Mouse (Mus musculus): ENCODE measurements around the gene Acadsb. TPM values are rescaled to one million over a fixed set of nuclear protein-coding genes. Genes with fewer than 3 reads are reported as not detected.
"Not testable (repeated sequence)": the region's sequence is repeated elsewhere in the genome, so short reads cannot be mapped to it uniquely, and the experiment has no call there.

The Acadsb gene
- polyA plus RNA-seq (2015; fragmentation: Nextera tagmentation; extraction: Ambion mirVana), result 86.1 and 89.4 TPM in 2 replicates

GRCm38 (mm10) chr7:131410416-131411058 is at the start of gene Acadsb, which contains the start of gene Ikzf5:
TSS of gene Acadsb (plus strand) at chr7:131410601.
TSS of gene Ikzf5 (minus strand) at chr7:131410521.
- peak; percentile 99 for ATAC-seq
- peak within 1 kb of the TSS; percentile 81 for H3K4me2 ChIP-seq
- H3K27me3 ChIP-seq, result no peaks in the 10 kb centered on the region
- H3K9ac ChIP-seq, result peak within 1 kb of the TSS; percentile 97
- 0% methylated on average over 42 of the region's 42 CpGs for WGBS
- peaks cover 27% of the 10 kb centered on the region for H3K4me1 ChIP-seq
- H3K4me3 ChIP-seq, result peak within 1 kb of the TSS; percentile 79
- H3K27ac ChIP-seq, result peak within 1 kb of the TSS; percentile 70
- H3K36me3 ChIP-seq (ENCODE audit: poor library complexity, severe bottlenecking), result no peaks in the 10 kb centered on the region
- H3K9me3 ChIP-seq (replicated peaks), result no peaks in the 10 kb centered on the region

GRCm38 (mm10) chr7:131362269-131362614 is 48.2 kb upstream of the Acadsb start:
- under 1% methylated on average over 35 of the region's 35 CpGs for WGBS
- H3K9ac ChIP-seq, result peak overlapping the region; percentile 91
- peak overlapping the region; percentile 88 for H3K4me2 ChIP-seq
- H3K4me3 ChIP-seq, result peak overlapping the region; percentile 79
- peaks cover 17% of the 10 kb centered on the region for H3K36me3 ChIP-seq (ENCODE audit: poor library complexity, severe bottlenecking)
- peak; percentile 85 for ATAC-seq
- peaks cover 19% of the 10 kb centered on the region for H3K4me1 ChIP-seq
- H3K9me3 ChIP-seq (replicated peaks), result no peaks in the 10 kb centered on the region
- peak overlapping the region; percentile 83 for H3K27ac ChIP-seq
- peaks cover 10% of the 10 kb centered on the region; the same call in 1 of the 2 replicates for H3K27me3 ChIP-seq

- peak within 1 kb of the TSS; percentile 91 for H3K9ac ChIP-seq
- peak within 1 kb of the TSS; percentile 79 for H3K4me3 ChIP-seq
- H3K27me3 ChIP-seq, result peaks cover 10% of the 10 kb centered on the region; the same call in 1 of the 2 replicates
- no peaks in the 10 kb centered on the region for H3K9me3 ChIP-seq (replicated peaks)
- WGBS, result under 1% methylated on average over 55 of the region's 55 CpGs
- peaks cover 12% of the 10 kb centered on the region for H3K36me3 ChIP-seq (ENCODE audit: poor library complexity, severe bottlenecking)
- peak; percentile 99 for ATAC-seq
- H3K4me2 ChIP-seq, result peak within 1 kb of the TSS; percentile 88
- H3K27ac ChIP-seq, result peak within 1 kb of the TSS; percentile 83
- peaks cover 19% of the 10 kb centered on the region for H3K4me1 ChIP-seq
These were observed 47.6 kb upstream of the Acadsb start, which contains the start of gene 2310057M21Rik for GRCm38 (mm10) chr7:131362615-131363300. TSS of gene 2310057M21Rik (minus strand) at chr7:131362759.

- WGBS, result 95% methylated on average over 8 of the region's 8 CpGs
- H3K27ac ChIP-seq, result no peak overlapping the region
- no peaks in the 10 kb centered on the region for H3K9me3 ChIP-seq (replicated peaks)
- H3K4me3 ChIP-seq, result no peak overlapping the region
- no peak overlapping the region for H3K9ac ChIP-seq
- H3K36me3 ChIP-seq (ENCODE audit: poor library complexity, severe bottlenecking), result no peaks in the 10 kb centered on the region
- H3K4me1 ChIP-seq, result peaks cover 19% of the 10 kb centered on the region
- no peak overlapping the region for H3K4me2 ChIP-seq
- peaks cover 10% of the 10 kb centered on the region; the same call in 1 of the 2 replicates for H3K27me3 ChIP-seq
- ATAC-seq, result no peak
These were observed 46.3 kb upstream of the Acadsb start for GRCm38 (mm10) chr7:131364131-131364530.

GRCm38 (mm10) chr7:131370648-131371469 is 39.5 kb upstream of the Acadsb start, which contains the start of gene Pstk:
TSS of gene Pstk (plus strand) at chr7:131371141.
- peaks cover 7% of the 10 kb centered on the region for H3K4me1 ChIP-seq
- H3K27me3 ChIP-seq, result no peaks in the 10 kb centered on the region
- H3K4me3 ChIP-seq, result peak within 1 kb of the TSS; percentile 81
- ATAC-seq, result peak; percentile 96
- WGBS, result 5% methylated on average over 47 of the region's 47 CpGs
- H3K27ac ChIP-seq, result peak within 1 kb of the TSS; percentile 81
- peak within 1 kb of the TSS; percentile 83 for H3K4me2 ChIP-seq
- H3K9me3 ChIP-seq (replicated peaks), result no peaks in the 10 kb centered on the region
- H3K36me3 ChIP-seq (ENCODE audit: poor library complexity, severe bottlenecking), result no peaks in the 10 kb centered on the region
- peak within 1 kb of the TSS; percentile 94 for H3K9ac ChIP-seq

- Histone ChIP-seq H3K27ac (peak overlapping the region; percentile 81; the same call in 1 of the 2 replicates), H3K27me3 (no peaks in the 10 kb centered on the region), H3K9me3 (replicated peaks) (no peaks in the 10 kb centered on the region), H3K36me3 (ENCODE audit: poor library complexity, severe bottlenecking) (no peaks in the 10 kb centered on the region), H3K4me1 (peaks cover 7% of the 10 kb centered on the region), H3K4me3 (peak overlapping the region; percentile 81), H3K9ac (peak overlapping the region; percentile 94), H3K4me2 (peak overlapping the region; percentile 83)
- 6% methylated on average over 9 of the region's 9 CpGs for WGBS
- no peak for ATAC-seq
These were observed 38.9 kb upstream of the Acadsb start for GRCm38 (mm10) chr7:131371470-131371860.

- Histone ChIP-seq H3K4me1 (peaks cover 7% of the 10 kb centered on the region), H3K27me3 (no peaks in the 10 kb centered on the region), H3K4me3 (peak overlapping the region; percentile 81), H3K27ac (no peak overlapping the region), H3K36me3 (ENCODE audit: poor library complexity, severe bottlenecking) (no peaks in the 10 kb centered on the region), H3K4me2 (peak overlapping the region; percentile 83), H3K9me3 (replicated peaks) (no peaks in the 10 kb centered on the region), H3K9ac (peak overlapping the region; percentile 94)
- ATAC-seq, result no peak
- 71% methylated on average over 9 of the region's 9 CpGs for WGBS
These were observed 38.3 kb upstream of the Acadsb start for GRCm38 (mm10) chr7:131371880-131372651.

- not testable (repeated sequence) for ATAC-seq; H3K4me2 ChIP-seq; H3K4me3 ChIP-seq; H3K9me3 ChIP-seq (replicated peaks); H3K9ac ChIP-seq; H3K27ac ChIP-seq; H3K4me1 ChIP-seq; H3K27me3 ChIP-seq
- peaks cover 45% of the 10 kb centered on the region for H3K36me3 ChIP-seq (ENCODE audit: poor library complexity, severe bottlenecking)
- WGBS, result 95% methylated on average over 7 of the region's 7 CpGs
These were observed 18.6 kb upstream of the Acadsb start for GRCm38 (mm10) chr7:131391761-131392160.

- H3K4me2 ChIP-seq, result peak overlapping the region; percentile 81
- peak overlapping the region; percentile 70; the same call in 1 of the 2 replicates for H3K27ac ChIP-seq
- 7% methylated on average over 16 of the region's 16 CpGs for WGBS
- no peaks in the 10 kb centered on the region for H3K36me3 ChIP-seq (ENCODE audit: poor library complexity, severe bottlenecking)
- H3K9ac ChIP-seq, result peak overlapping the region; percentile 97
- peak overlapping the region; percentile 79 for H3K4me3 ChIP-seq
- H3K9me3 ChIP-seq (replicated peaks), result no peaks in the 10 kb centered on the region
- ATAC-seq, result 0 out of 2 replicates have a peak, but pooled peaks have one; percentile 0
- H3K27me3 ChIP-seq, result no peaks in the 10 kb centered on the region
- peaks cover 27% of the 10 kb centered on the region for H3K4me1 ChIP-seq
These were observed 947 bp upstream of the Acadsb start for GRCm38 (mm10) chr7:131409321-131409987.

- Histone ChIP-seq H3K9me3 (replicated peaks) (no peaks in the 10 kb centered on the region), H3K4me2 (peak overlapping the region; percentile 81), H3K27ac (peak overlapping the region; percentile 70), H3K9ac (peak overlapping the region; percentile 97), H3K27me3 (no peaks in the 10 kb centered on the region), H3K4me1 (peaks cover 27% of the 10 kb centered on the region), H3K36me3 (ENCODE audit: poor library complexity, severe bottlenecking) (no peaks in the 10 kb centered on the region), H3K4me3 (peak overlapping the region; percentile 79)
- 1% methylated on average over 38 of the region's 38 CpGs for WGBS
- ATAC-seq, result peak; percentile 73
These were observed 414 bp upstream of the Acadsb start for GRCm38 (mm10) chr7:131409988-131410385.
